Mouse (Mus musculus): Measurements from ENCODE around the gene Fastk. TPM values are rescaled to one million over a fixed set of nuclear protein-coding genes. Genes with fewer than 3 reads are reported as not detected.
A peak's percentile ranks its signal among the peaks of the same experiment; 100 is the strongest.

Gene Fastk
- 108 and 130 TPM in 2 replicates for polyA plus RNA-seq (2015; fragmentation: Nextera tagmentation; extraction: Ambion mirVana)

- Histone ChIP-seq H3K4me2 (peak within 1 kb of the TSS; percentile 76), H3K4me1 (peaks cover 39% of the 10 kb centered on the region), H3K9me3 (no peaks in the 10 kb centered on the region), H3K4me3 (peak within 1 kb of the TSS; percentile 96), H3K27me3 (no peaks in the 10 kb centered on the region), H3K27ac (peak within 1 kb of the TSS; percentile 96), H3K36me3 (peaks cover 37% of the 10 kb centered on the region), H3K9ac (peak within 1 kb of the TSS; percentile 98)
- ATAC-seq (ENCODE audit: insufficient number of reproducible peaks, low FRiP score, low TSS enrichment, low read depth) = peak; percentile 87
- WGBS = under 1% methylated on average over 59 of the region's 60 CpGs
Observed at GRCm38 (mm10) chr5:24444746-24445427, at the start of gene Fastk. Gene Fastk, minus strand, starts transcription at chr5:24445287.

- no peaks in the 10 kb centered on the region for H3K9me3 ChIP-seq
- no peak overlapping the region for H3K27ac ChIP-seq
- H3K4me1 ChIP-seq = no peaks in the 10 kb centered on the region
- no peak overlapping the region for H3K4me3 ChIP-seq
- 77% methylated on average over 16 of the region's 16 CpGs for WGBS
- no peak overlapping the region for H3K9ac ChIP-seq
- peaks cover 100% of the 10 kb centered on the region for H3K36me3 ChIP-seq
- no peaks in the 10 kb centered on the region for H3K27me3 ChIP-seq
- no peak overlapping the region for H3K4me2 ChIP-seq
- no peak for ATAC-seq (ENCODE audit: insufficient number of reproducible peaks, low FRiP score, low TSS enrichment, low read depth)
Observed at GRCm38 (mm10) chr5:24492546-24493285, 47.6 kb upstream of the Fastk start.

- 43% methylated on average over 14 of the region's 14 CpGs for WGBS
- Histone ChIP-seq H3K27me3 (no peaks in the 10 kb centered on the region), H3K36me3 (peaks cover 98% of the 10 kb centered on the region), H3K4me2 (no peak overlapping the region), H3K9me3 (no peaks in the 10 kb centered on the region), H3K4me1 (peaks cover 8% of the 10 kb centered on the region), H3K27ac (no peak overlapping the region), H3K4me3 (no peak overlapping the region), H3K9ac (no peak overlapping the region)
- ATAC-seq (ENCODE audit: insufficient number of reproducible peaks, low FRiP score, low TSS enrichment, low read depth) = no peak
Observed at GRCm38 (mm10) chr5:24490413-24490920, 45.4 kb upstream of the Fastk start.

- H3K27ac ChIP-seq = no peak overlapping the region
- H3K4me3 ChIP-seq = no peak overlapping the region
- no peaks in the 10 kb centered on the region for H3K27me3 ChIP-seq
- no peak for ATAC-seq (ENCODE audit: insufficient number of reproducible peaks, low FRiP score, low TSS enrichment, low read depth)
- H3K4me2 ChIP-seq = no peak overlapping the region
- peaks cover 89% of the 10 kb centered on the region for H3K36me3 ChIP-seq
- peaks cover 23% of the 10 kb centered on the region for H3K4me1 ChIP-seq
- 88% methylated on average over 5 of the region's 5 CpGs for WGBS
- no peaks in the 10 kb centered on the region for H3K9me3 ChIP-seq
- no peak overlapping the region for H3K9ac ChIP-seq
Observed at GRCm38 (mm10) chr5:24486738-24487137, 41.7 kb upstream of the Fastk start.

- Histone ChIP-seq H3K4me1 (peaks cover 23% of the 10 kb centered on the region), H3K4me2 (no peak overlapping the region), H3K4me3 (no peak overlapping the region), H3K9me3 (no peaks in the 10 kb centered on the region), H3K9ac (no peak overlapping the region), H3K27ac (no peak overlapping the region), H3K27me3 (no peaks in the 10 kb centered on the region), H3K36me3 (peaks cover 89% of the 10 kb centered on the region)
- ATAC-seq (ENCODE audit: insufficient number of reproducible peaks, low FRiP score, low TSS enrichment, low read depth) = no peak
- WGBS = 4% methylated on average over 8 of the region's 8 CpGs
Observed at GRCm38 (mm10) chr5:24486097-24486496, 41.0 kb upstream of the Fastk start.

GRCm38 (mm10) chr5:24484963-24485362 is 39.9 kb upstream of the Fastk start:
- Histone ChIP-seq H3K27me3 (no peaks in the 10 kb centered on the region), H3K4me1 (peaks cover 23% of the 10 kb centered on the region), H3K27ac (no peak overlapping the region; the same call in 1 of the 2 replicates), H3K9ac (no peak overlapping the region), H3K4me2 (no peak overlapping the region), H3K9me3 (no peaks in the 10 kb centered on the region), H3K4me3 (no peak overlapping the region), H3K36me3 (peaks cover 89% of the 10 kb centered on the region)
- ATAC-seq (ENCODE audit: insufficient number of reproducible peaks, low FRiP score, low TSS enrichment, low read depth) = no peak
- whole genome bisulfite sequencing = 38% methylated on average over 22 of the region's 22 CpGs

- Histone ChIP-seq H3K4me1 (peaks cover 23% of the 10 kb centered on the region), H3K27ac (no peak overlapping the region), H3K36me3 (peaks cover 89% of the 10 kb centered on the region), H3K4me2 (no peak overlapping the region), H3K4me3 (no peak overlapping the region), H3K9me3 (no peaks in the 10 kb centered on the region), H3K9ac (no peak overlapping the region), H3K27me3 (no peaks in the 10 kb centered on the region)
- 35% methylated on average over 11 of the region's 11 CpGs for WGBS
- ATAC-seq (ENCODE audit: insufficient number of reproducible peaks, low FRiP score, low TSS enrichment, low read depth) = no peak
Observed at GRCm38 (mm10) chr5:24483326-24483725, 38.2 kb upstream of the Fastk start.

- H3K27me3 ChIP-seq = no peaks in the 10 kb centered on the region
- no peak overlapping the region for H3K4me3 ChIP-seq
- H3K4me1 ChIP-seq = peaks cover 23% of the 10 kb centered on the region
- no peaks in the 10 kb centered on the region for H3K9me3 ChIP-seq
- H3K4me2 ChIP-seq = no peak overlapping the region
- no peak for ATAC-seq (ENCODE audit: insufficient number of reproducible peaks, low FRiP score, low TSS enrichment, low read depth)
- WGBS = 62% methylated on average over 41 of the region's 41 CpGs
- H3K27ac ChIP-seq = no peak overlapping the region
- H3K36me3 ChIP-seq = peaks cover 89% of the 10 kb centered on the region
- no peak overlapping the region for H3K9ac ChIP-seq
Observed at GRCm38 (mm10) chr5:24482247-24483079, 37.4 kb upstream of the Fastk start.

- Histone ChIP-seq H3K4me1 (peaks cover 23% of the 10 kb centered on the region), H3K4me3 (no peak overlapping the region), H3K9me3 (no peaks in the 10 kb centered on the region), H3K4me2 (no peak overlapping the region), H3K36me3 (peaks cover 89% of the 10 kb centered on the region), H3K27me3 (no peaks in the 10 kb centered on the region), H3K27ac (no peak overlapping the region), H3K9ac (no peak overlapping the region)
- ATAC-seq (ENCODE audit: insufficient number of reproducible peaks, low FRiP score, low TSS enrichment, low read depth) = 0 out of 2 replicates have a peak, but pooled peaks have one; percentile 7
- WGBS = 13% methylated on average over 4 of the region's 4 CpGs
Observed at GRCm38 (mm10) chr5:24481647-24482046, 36.6 kb upstream of the Fastk start.

- Histone ChIP-seq H3K9ac (no peak overlapping the region), H3K4me1 (peaks cover 39% of the 10 kb centered on the region), H3K4me3 (no peak overlapping the region), H3K4me2 (no peak overlapping the region), H3K27me3 (peaks cover 13% of the 10 kb centered on the region; the same call in 1 of the 2 replicates), H3K27ac (no peak overlapping the region), H3K36me3 (peaks cover 66% of the 10 kb centered on the region), H3K9me3 (no peaks in the 10 kb centered on the region)
- 85% methylated on average over 9 of the region's 9 CpGs for WGBS
- ATAC-seq (ENCODE audit: insufficient number of reproducible peaks, low FRiP score, low TSS enrichment, low read depth) = no peak
Observed at GRCm38 (mm10) chr5:24477909-24478308, 32.8 kb upstream of the Fastk start.

GRCm38 (mm10) chr5:24475476-24476241 is 30.6 kb upstream of the Fastk start:
- WGBS = 47% methylated on average over 6 of the region's 6 CpGs
- no peaks in the 10 kb centered on the region for H3K9me3 ChIP-seq
- ATAC-seq (ENCODE audit: insufficient number of reproducible peaks, low FRiP score, low TSS enrichment, low read depth) = 0 out of 2 replicates have a peak, but pooled peaks have one; percentile 22
- H3K27ac ChIP-seq = no peak overlapping the region
- H3K4me3 ChIP-seq = peak overlapping the region; percentile 49
- H3K4me2 ChIP-seq = peak overlapping the region; percentile 74
- peaks cover 47% of the 10 kb centered on the region for H3K36me3 ChIP-seq
- H3K4me1 ChIP-seq = peaks cover 49% of the 10 kb centered on the region
- H3K27me3 ChIP-seq = peaks cover 13% of the 10 kb centered on the region; the same call in 1 of the 2 replicates
- no peak overlapping the region for H3K9ac ChIP-seq
